Mouse (Mus musculus) midbrain, embryonic 15.5 days (tissue): ENCODE measurements at regions not wholly inside any gene's neighbourhood (a gene's known extent, or its start where the extent isn't known, plus 50 kb on each side); places are given as distances from the start of the nearest gene placed in this dataset.

Experiments used
- ATAC-seq: fragments of 200-750 bp; cut with Nextera tagmentation; replicated peaks from 2 replicates; pipeline ENCODE4 v1.8.0; 2017; ENCODE audit warnings: moderate TSS enrichment
- H3K27ac ChIP-seq: fragments of 300-500 bp; sonication (generic); 2 replicates; pipeline ENCODE4 v1.5.1; 2015; ENCODE audit warnings: mild to moderate bottlenecking, inconsistent platforms
- H3K27me3 ChIP-seq: fragments of 300-500 bp; sonication (generic); replicated peaks from 2 replicates; pipeline ENCODE4 v1.6.1; 2015; ENCODE audit warnings: inconsistent platforms
- H3K36me3 ChIP-seq: fragments of 300-500 bp; sonication (generic); replicated peaks from 2 replicates; pipeline ENCODE4 v1.6.1; 2015; ENCODE audit warnings: inconsistent platforms
- H3K4me1 ChIP-seq: fragments of 300-500 bp; sonication (generic); 2 replicates; pipeline ENCODE4 v1.6.1; 2015; ENCODE audit warnings: inconsistent platforms
- H3K4me2 ChIP-seq: fragments of 300-500 bp; sonication (generic); 2 replicates; pipeline ENCODE4 v1.6.1; 2015; ENCODE audit warnings: inconsistent platforms, mild to moderate bottlenecking, moderate library complexity
- H3K4me3 ChIP-seq: fragments of 300-500 bp; sonication (generic); 2 replicates; pipeline ENCODE4 v1.5.1; 2015; ENCODE audit warnings: mild to moderate bottlenecking, inconsistent platforms
- H3K9ac ChIP-seq: fragments of 300-500 bp; sonication (generic); 2 replicates; pipeline ENCODE4 v1.6.1; 2015; ENCODE audit warnings: mild to moderate bottlenecking, inconsistent platforms
- H3K9me3 ChIP-seq: fragments of 300-500 bp; sonication (generic); 2 replicates; pipeline ENCODE4 v1.6.1; 2016; ENCODE audit warnings: inconsistent platforms
- WGBS: fragments of 180-500 bp; shearing (Covaris S2); methylation state at CpG from one replicate; pipeline ENCODE4 v1.1.7; 2015; ENCODE audit warnings: mixed read lengths; 5-methylcytosine and 5-hydroxymethylcytosine counted together

DNA sequence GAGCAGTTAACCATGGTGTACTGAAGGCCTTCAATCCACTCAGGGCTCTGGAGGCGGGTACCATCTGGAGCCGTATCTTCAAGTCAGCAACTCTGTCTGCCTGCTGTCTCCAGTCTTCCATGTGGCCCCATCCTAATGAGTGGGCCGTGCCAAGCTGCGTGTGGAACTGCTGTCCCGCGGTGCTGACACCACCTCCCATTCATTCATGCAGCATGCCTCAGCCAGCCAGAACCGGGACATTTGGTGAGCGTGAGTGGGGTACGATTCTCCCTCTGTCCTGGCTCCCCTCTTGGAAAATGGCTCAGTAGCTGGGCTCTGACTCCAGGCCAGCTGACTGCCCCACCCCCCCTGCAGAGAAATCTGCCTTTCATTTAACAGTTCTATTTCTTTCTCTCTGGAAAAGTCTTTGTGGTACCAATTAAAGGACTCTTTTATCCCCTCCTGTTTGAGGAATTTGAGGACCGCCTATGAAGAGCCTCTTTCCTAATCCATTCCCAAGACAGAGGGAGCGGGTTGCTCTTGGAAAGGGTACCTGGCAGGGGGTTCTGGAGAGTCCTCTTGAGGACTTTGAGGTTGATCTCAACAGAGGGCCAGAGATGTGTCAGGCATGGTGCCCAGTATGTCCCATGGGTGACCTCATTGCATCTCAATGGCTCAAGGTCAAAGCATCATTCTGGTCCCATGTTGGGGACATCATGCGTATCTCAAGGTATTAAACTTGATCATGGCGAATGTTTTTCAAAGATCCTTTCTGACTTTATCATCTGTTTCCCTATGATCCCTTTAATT lies 55.5 kb upstream of the Brd7 start:
- no peak overlapping the region for H3K9ac ChIP-seq
- no peaks in the 10 kb centered on the region for H3K27me3 ChIP-seq
- WGBS = 32% methylated on average over 13 of the region's 13 CpGs
- no peak overlapping the region for H3K4me2 ChIP-seq
- ATAC-seq = no peak
- H3K27ac ChIP-seq = no peak overlapping the region
- H3K36me3 ChIP-seq = no peaks in the 10 kb centered on the region
- H3K4me3 ChIP-seq = no peak overlapping the region
- H3K4me1 ChIP-seq = no peaks in the 10 kb centered on the region
- H3K9me3 ChIP-seq = no peaks in the 10 kb centered on the region

- no peak for ATAC-seq
- H3K4me1 ChIP-seq = no peaks in the 10 kb centered on the region
- no peaks in the 10 kb centered on the region for H3K27me3 ChIP-seq
- no peak overlapping the region for H3K4me3 ChIP-seq
- no peak overlapping the region for H3K4me2 ChIP-seq
- H3K9ac ChIP-seq = no peak overlapping the region
- H3K9me3 ChIP-seq = no peaks in the 10 kb centered on the region
- WGBS = 88% methylated on average over 2 of the region's 2 CpGs
- H3K36me3 ChIP-seq = no peaks in the 10 kb centered on the region
- H3K27ac ChIP-seq = no peak overlapping the region
Measured at GRCm38 (mm10) chr8:88423264-88423663, 61.3 kb upstream of the Brd7 start.

GRCm38 (mm10) chr8:88428560-88428959 lies 66.6 kb upstream of the Brd7 start:
- H3K9me3 ChIP-seq = no peaks in the 10 kb centered on the region
- no peak overlapping the region for H3K4me2 ChIP-seq
- H3K4me1 ChIP-seq = no peaks in the 10 kb centered on the region
- H3K27me3 ChIP-seq = no peaks in the 10 kb centered on the region
- WGBS = 72% methylated on average over 5 of the region's 5 CpGs
- no peaks in the 10 kb centered on the region for H3K36me3 ChIP-seq
- no peak overlapping the region for H3K9ac ChIP-seq
- H3K4me3 ChIP-seq = no peak overlapping the region
- no peak overlapping the region for H3K27ac ChIP-seq
- no peak for ATAC-seq

GRCm38 (mm10) chr8:88431389-88431788 lies 69.4 kb upstream of the Brd7 start:
- no peak overlapping the region for H3K4me3 ChIP-seq
- no peaks in the 10 kb centered on the region for H3K9me3 ChIP-seq
- no peak overlapping the region for H3K4me2 ChIP-seq
- no peak for ATAC-seq
- no peaks in the 10 kb centered on the region for H3K4me1 ChIP-seq
- H3K27ac ChIP-seq = no peak overlapping the region
- 78% methylated on average over 6 of the region's 6 CpGs for WGBS
- no peak overlapping the region for H3K9ac ChIP-seq
- no peaks in the 10 kb centered on the region for H3K36me3 ChIP-seq
- no peaks in the 10 kb centered on the region for H3K27me3 ChIP-seq

DNA sequence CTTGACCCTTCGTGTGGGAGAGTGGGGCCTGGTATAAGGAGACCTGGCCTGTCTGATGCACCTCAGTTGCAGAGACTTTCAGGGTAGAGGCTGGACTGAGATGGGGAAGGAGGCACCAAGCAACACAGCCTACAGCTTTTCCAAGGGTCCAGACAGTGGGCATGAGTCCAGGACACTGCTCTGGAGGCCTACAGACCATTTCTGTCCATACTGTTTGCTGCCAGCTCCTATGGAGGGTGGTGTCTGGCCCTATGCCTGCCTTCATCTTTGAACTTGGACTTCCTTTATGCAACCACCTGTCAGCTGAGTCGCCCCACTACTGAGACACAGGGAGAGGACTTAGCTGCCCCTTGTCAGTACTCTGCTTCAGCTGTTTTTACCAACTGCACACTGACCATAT lies 73.7 kb upstream of the Brd7 start:
- H3K4me2 ChIP-seq = no peak overlapping the region
- no peaks in the 10 kb centered on the region for H3K27me3 ChIP-seq
- H3K27ac ChIP-seq = no peak overlapping the region
- H3K4me3 ChIP-seq = no peak overlapping the region
- peaks cover 8% of the 10 kb centered on the region; the same call in 1 of the 2 replicates for H3K4me1 ChIP-seq
- H3K9ac ChIP-seq = no peak overlapping the region
- H3K36me3 ChIP-seq = no peaks in the 10 kb centered on the region
- ATAC-seq = no peak
- H3K9me3 ChIP-seq = no peaks in the 10 kb centered on the region
- 91% methylated on average over 2 of the region's 2 CpGs for WGBS

GRCm38 (mm10) chr8:88440219-88440618 lies 78.2 kb upstream of the Brd7 start:
- Histone ChIP-seq H3K4me2 (no peak overlapping the region), H3K4me3 (no peak overlapping the region), H3K27ac (no peak overlapping the region), H3K36me3 (no peaks in the 10 kb centered on the region), H3K9me3 (no peaks in the 10 kb centered on the region), H3K27me3 (no peaks in the 10 kb centered on the region), H3K4me1 (peaks cover 8% of the 10 kb centered on the region; the same call in 1 of the 2 replicates), H3K9ac (no peak overlapping the region)
- WGBS = 88% methylated on average over 15 of the region's 15 CpGs
- ATAC-seq = no peak

DNA sequence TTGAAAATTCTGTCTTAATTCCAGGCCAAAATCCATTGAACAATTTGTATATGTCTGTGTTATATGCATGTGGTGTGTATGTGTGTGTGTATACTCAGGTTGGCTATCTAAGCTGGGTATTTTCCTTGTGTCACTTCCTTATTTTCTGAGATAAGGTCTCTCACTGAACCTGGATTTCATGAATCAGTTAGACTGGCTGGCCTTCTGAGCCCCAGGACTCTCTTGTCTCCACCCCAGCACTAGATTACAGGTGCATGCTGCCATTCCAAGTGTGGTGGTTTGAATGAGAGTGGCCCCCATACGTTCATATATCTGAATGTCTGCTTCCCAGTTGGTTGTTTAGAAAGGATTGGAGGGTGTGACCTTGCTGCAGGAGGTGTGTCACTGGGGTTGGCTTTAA lies 77.8 kb upstream of the Nkd1 start:
- H3K27ac ChIP-seq = no peak overlapping the region

DNA sequence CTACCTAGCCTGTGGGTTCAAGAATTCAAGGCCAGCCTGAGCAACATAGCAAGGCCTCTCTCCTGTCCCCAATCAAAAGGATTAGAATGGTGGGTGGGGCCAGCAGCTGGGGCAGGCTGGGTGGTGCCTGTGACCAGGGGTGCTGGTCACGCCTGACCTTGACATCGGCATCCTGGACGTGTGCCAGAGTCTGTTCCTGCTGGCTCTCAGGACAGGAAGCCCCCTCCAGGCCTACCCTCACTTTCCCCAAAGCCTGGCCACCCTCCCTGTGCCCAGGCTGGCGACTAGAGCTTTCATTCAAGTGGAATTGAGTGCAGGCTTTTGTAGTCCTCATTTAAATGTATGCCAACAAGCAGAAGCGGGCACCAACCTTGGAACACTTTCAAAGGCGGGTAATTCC lies 73.7 kb upstream of the Nkd1 start:
- peak; percentile 64; the same call in 1 of the 2 replicates for ATAC-seq
- Histone ChIP-seq H3K4me3 (no peak overlapping the region), H3K27me3 (no peaks in the 10 kb centered on the region), H3K9me3 (no peaks in the 10 kb centered on the region), H3K36me3 (no peaks in the 10 kb centered on the region), H3K27ac (peak overlapping the region; percentile 58), H3K4me1 (peaks cover 45% of the 10 kb centered on the region), H3K4me2 (no peak overlapping the region), H3K9ac (no peak overlapping the region)
- 33% methylated on average over 6 of the region's 6 CpGs for WGBS

More for the DNA sequence above, 77.8 kb upstream of the Nkd1 start:
- no peak overlapping the region for H3K9ac ChIP-seq
- 48% methylated on average over 1 of the region's 1 CpGs for WGBS
- no peaks in the 10 kb centered on the region for H3K9me3 ChIP-seq
- no peak overlapping the region for H3K4me3 ChIP-seq
- H3K4me1 ChIP-seq = peaks cover 13% of the 10 kb centered on the region
- no peak overlapping the region for H3K4me2 ChIP-seq
- no peaks in the 10 kb centered on the region for H3K27me3 ChIP-seq
- ATAC-seq = no peak
- H3K36me3 ChIP-seq = no peaks in the 10 kb centered on the region

DNA sequence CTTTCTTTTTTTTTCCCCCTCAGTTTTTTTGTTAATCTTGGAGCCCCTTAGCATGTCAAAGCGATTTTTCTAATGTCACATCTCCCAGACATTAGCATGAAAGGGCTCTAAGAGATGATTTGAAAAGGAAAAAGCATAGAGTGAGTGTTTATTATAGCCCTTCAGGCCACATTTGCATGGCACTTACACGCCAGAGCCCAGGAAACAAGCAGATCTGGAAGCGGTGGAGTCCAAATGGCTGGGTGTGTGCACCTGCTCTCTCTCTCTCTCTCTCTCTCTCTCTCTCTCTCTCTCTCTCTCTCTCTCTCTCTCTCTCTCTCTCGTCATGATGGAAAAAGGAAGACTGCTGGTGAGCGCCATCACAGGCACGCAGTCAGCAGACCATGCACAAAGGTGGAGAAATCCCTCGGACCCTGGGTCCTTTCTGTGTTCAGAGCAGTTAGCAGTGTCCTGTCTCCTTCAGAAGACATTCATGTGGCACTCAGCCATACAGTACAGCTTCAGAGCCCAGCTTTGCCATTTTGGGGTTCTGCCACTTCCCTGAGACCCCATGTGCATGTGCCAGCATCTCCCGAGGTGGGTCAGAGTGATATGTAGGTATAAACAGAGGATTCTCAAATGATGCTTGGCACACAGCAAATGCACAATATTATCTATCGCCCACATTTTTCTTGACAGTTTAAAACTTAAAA lies 73.2 kb upstream of the Nkd1 start:
- 0 out of 2 replicates have a peak, but pooled peaks have one; percentile 25 for ATAC-seq
- Histone ChIP-seq H3K36me3 (no peaks in the 10 kb centered on the region), H3K4me3 (no peak overlapping the region), H3K27me3 (0 out of 2 replicates have a peak, but pooled peaks cover 4% of the 10 kb centered on the region), H3K4me1 (peaks cover 45% of the 10 kb centered on the region), H3K27ac (peak overlapping the region; percentile 58), H3K4me2 (no peak overlapping the region), H3K9ac (no peak overlapping the region), H3K9me3 (no peaks in the 10 kb centered on the region)
- WGBS = 44% methylated on average over 9 of the region's 9 CpGs

DNA sequence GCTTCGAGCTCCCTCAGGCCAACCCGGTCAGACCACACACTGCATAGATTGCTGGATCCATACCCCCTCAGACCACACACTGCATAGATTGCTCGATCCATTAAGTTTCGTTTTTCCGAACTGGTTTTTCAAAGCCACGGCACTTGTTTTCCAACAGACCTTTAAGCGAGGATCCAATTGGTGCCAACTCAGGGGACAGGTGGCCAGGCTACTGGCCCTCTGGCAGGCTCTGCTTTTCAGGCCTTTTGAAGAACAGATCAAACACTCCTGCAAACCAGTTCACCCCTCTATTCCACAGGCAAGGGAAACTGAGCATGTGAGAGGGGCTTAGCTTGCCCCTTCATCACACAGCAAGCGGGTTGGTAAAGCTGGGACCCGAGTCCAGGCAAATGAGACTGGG lies 72.2 kb upstream of the Nkd1 start:
- H3K9ac ChIP-seq = no peak overlapping the region
- 0 out of 2 replicates have a peak, but pooled peaks cover 6% of the 10 kb centered on the region for H3K27me3 ChIP-seq
- 84% methylated on average over 9 of the region's 9 CpGs for WGBS
- ATAC-seq = no peak
- no peak overlapping the region for H3K4me3 ChIP-seq
- no peak overlapping the region for H3K27ac ChIP-seq
- no peak overlapping the region for H3K4me2 ChIP-seq
- H3K9me3 ChIP-seq = no peaks in the 10 kb centered on the region
- H3K4me1 ChIP-seq = peaks cover 53% of the 10 kb centered on the region
- no peaks in the 10 kb centered on the region for H3K36me3 ChIP-seq

GRCm38 (mm10) chr8:88449534-88449933 lies 71.6 kb upstream of the Nkd1 start:
- H3K27ac ChIP-seq = no peak overlapping the region
- H3K4me3 ChIP-seq = no peak overlapping the region
- 0 out of 2 replicates have a peak, but pooled peaks cover 6% of the 10 kb centered on the region for H3K27me3 ChIP-seq
- ATAC-seq = no peak
- H3K4me1 ChIP-seq = peaks cover 56% of the 10 kb centered on the region
- no peaks in the 10 kb centered on the region for H3K36me3 ChIP-seq
- H3K9ac ChIP-seq = no peak overlapping the region
- no peaks in the 10 kb centered on the region for H3K9me3 ChIP-seq
- H3K4me2 ChIP-seq = no peak overlapping the region
- WGBS = 78% methylated on average over 5 of the region's 5 CpGs

DNA sequence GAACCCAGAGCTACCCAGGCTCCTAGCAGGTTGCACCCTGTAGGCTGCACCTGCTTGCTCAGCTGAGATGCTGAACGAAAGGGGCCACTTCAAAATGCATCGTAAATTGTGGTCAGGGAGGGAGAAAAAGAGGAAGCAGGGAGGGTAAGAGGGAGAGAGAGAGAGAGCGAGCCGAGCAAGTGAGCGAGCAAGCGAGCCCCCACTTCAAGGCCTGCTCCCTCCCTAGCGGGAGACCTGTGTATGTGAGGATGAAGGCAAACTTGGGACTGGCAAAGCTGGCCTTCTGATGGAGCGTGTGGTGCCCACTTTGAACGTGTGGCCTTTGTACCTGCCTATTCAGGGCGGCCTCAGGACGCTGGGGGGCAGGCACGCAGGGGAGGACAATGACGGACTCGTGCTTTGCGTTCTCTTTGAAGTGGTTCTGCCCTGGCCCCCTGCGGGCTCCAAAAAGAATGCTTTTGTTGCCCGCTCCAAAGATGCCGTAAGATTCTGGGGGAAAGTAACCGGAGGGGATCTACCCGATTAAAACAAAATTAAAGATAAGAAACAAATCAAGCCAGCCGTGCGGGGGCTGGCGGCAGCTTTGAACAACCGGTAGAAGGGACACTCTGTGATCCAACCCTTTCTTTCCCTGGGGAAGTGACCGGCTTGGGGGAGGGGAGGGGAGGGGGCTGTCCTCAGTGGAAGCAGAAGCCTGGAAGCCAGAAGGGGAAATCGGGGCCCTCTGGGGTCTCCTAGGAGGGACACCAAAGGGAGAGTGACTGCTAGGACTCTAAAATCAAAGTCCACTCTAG lies 70.1 kb upstream of the Nkd1 start:
- Histone ChIP-seq H3K36me3 (no peaks in the 10 kb centered on the region), H3K9ac (no peak overlapping the region), H3K27me3 (0 out of 2 replicates have a peak, but pooled peaks cover 6% of the 10 kb centered on the region), H3K4me1 (peaks cover 68% of the 10 kb centered on the region), H3K4me3 (no peak overlapping the region), H3K27ac (no peak overlapping the region), H3K9me3 (no peaks in the 10 kb centered on the region), H3K4me2 (peak overlapping the region; percentile 12; the same call in 1 of the 2 replicates)
- 5% methylated on average over 26 of the region's 26 CpGs for WGBS
- 0 out of 2 replicates have a peak, but pooled peaks have one; percentile 9 for ATAC-seq
